Mouse (Mus musculus) cortical plate, adult 2 months (tissue): ENCODE results near the gene Ddx31. TPM values are rescaled to one million over a fixed set of nuclear protein-coding genes. Genes with fewer than 3 reads are reported as not detected.

ENCODE experiments used
- H3K27ac ChIP-seq: fragments of 200-500 bp; 2 replicates; pipeline ENCODE4 v1.5.1; 2012; ENCODE audit warnings: low read length, control low read depth, inconsistent platforms; ENCODE audit not compliant: insufficient read depth
- H3K4me1 ChIP-seq: fragments of 200-500 bp; 2 replicates; pipeline ENCODE4 v1.6.1; 2011; ENCODE audit warnings: low read length; ENCODE audit not compliant: control insufficient read depth, insufficient read depth
- H3K4me3 ChIP-seq: fragments of 200-500 bp; 2 replicates; pipeline ENCODE4 v1.5.1; 2011; ENCODE audit warnings: mild to moderate bottlenecking, low read length, control low read depth; ENCODE audit not compliant: insufficient read depth
- CTCF ChIP-seq: fragments of 200-500 bp; IDR thresholded peaks from 2 replicates; pipeline ENCODE4 v1.5.1; 2011; ENCODE audit warnings: mild to moderate bottlenecking, control low read depth, low read length; ENCODE audit not compliant: insufficient read depth; ENCODE audit errors: extremely low read depth
- POLR2A ChIP-seq: fragments of 200-500 bp; IDR thresholded peaks from 2 replicates; pipeline ENCODE4 v1.6.1; 2011; ENCODE audit warnings: mild to moderate bottlenecking, low read length, control low read depth; ENCODE audit not compliant: insufficient read depth; ENCODE audit errors: extremely low read depth
- polyA plus RNA-seq: library from polyadenylated mRNA; depleted of rRNA; stranded (reverse); fragments of >200 nt; gene quantifications from 2 replicates; pipeline ENCODE4 v1.2.3, GENCODE M21; 2012

Ddx31 gene
- polyA plus RNA-seq, 1 experiment, result 4.9 TPM

- Histone ChIP-seq H3K4me3 (no peak overlapping the region), H3K27ac (no peak overlapping the region), H3K4me1 (no peaks in the 10 kb centered on the region)
- TF ChIP-seq POLR2A (no peak), CTCF (no peak)
These were observed 57.2 kb downstream of the Ddx31 start for GRCm38 (mm10) chr2:28897340-28897899.

- Histone ChIP-seq H3K4me1 (no peaks in the 10 kb centered on the region), H3K4me3 (no peak overlapping the region), H3K27ac (no peak overlapping the region)
- TF ChIP-seq POLR2A (no peak), CTCF (no peak)
These were observed 62.1 kb downstream of the Ddx31 start for GRCm38 (mm10) chr2:28902291-28902690.

GRCm38 (mm10) chr2:28903871-28904270, 63.7 kb downstream of the Ddx31 start:
- no peak for TF ChIP-seq POLR2A
- no peak for TF ChIP-seq CTCF
- Histone ChIP-seq H3K4me3 (no peak overlapping the region), H3K27ac (no peak overlapping the region), H3K4me1 (no peaks in the 10 kb centered on the region)

GRCm38 (mm10) chr2:28904786-28905185, 64.6 kb downstream of the Ddx31 start:
- no peak for TF ChIP-seq CTCF
- no peak for TF ChIP-seq POLR2A
- H3K4me3 ChIP-seq, result no peak overlapping the region
- no peaks in the 10 kb centered on the region for H3K4me1 ChIP-seq
- no peak overlapping the region for H3K27ac ChIP-seq

- TF ChIP-seq POLR2A, result no peak
- Histone ChIP-seq H3K4me3 (no peak overlapping the region), H3K27ac (no peak overlapping the region), H3K4me1 (no peaks in the 10 kb centered on the region)
These were observed 65.4 kb downstream of the Ddx31 start for GRCm38 (mm10) chr2:28905561-28905960.

- TF ChIP-seq CTCF (no peak), POLR2A (no peak)
- H3K4me1 ChIP-seq, result no peaks in the 10 kb centered on the region
- no peak overlapping the region for H3K27ac ChIP-seq
- H3K4me3 ChIP-seq, result no peak overlapping the region
These were observed 67.6 kb downstream of the Ddx31 start for GRCm38 (mm10) chr2:28907691-28908388.

GRCm38 (mm10) chr2:28908389-28909153, 68.4 kb downstream of the Ddx31 start:
- TF ChIP-seq POLR2A, result no peak
- no peak for TF ChIP-seq CTCF
- Histone ChIP-seq H3K4me3 (no peak overlapping the region), H3K27ac (no peak overlapping the region), H3K4me1 (no peaks in the 10 kb centered on the region)

GRCm38 (mm10) chr2:28909186-28909817, 69.1 kb downstream of the Ddx31 start:
- H3K4me1 ChIP-seq, result no peaks in the 10 kb centered on the region
- no peak for TF ChIP-seq POLR2A
- TF ChIP-seq CTCF, result no peak
- H3K4me3 ChIP-seq, result no peak overlapping the region
- no peak overlapping the region for H3K27ac ChIP-seq

GRCm38 (mm10) chr2:28909818-28910710, 69.9 kb downstream of the Ddx31 start:
- Histone ChIP-seq H3K4me1 (no peaks in the 10 kb centered on the region), H3K27ac (no peak overlapping the region), H3K4me3 (no peak overlapping the region)
- TF ChIP-seq CTCF (no peak), POLR2A (no peak)
